Mouse (Mus musculus) layer of hippocampus, adult 8-10 months (tissue): ENCODE data around the gene Gm19935. TPM values are rescaled to one million over a fixed set of nuclear protein-coding genes. Genes with fewer than 3 reads are reported as not detected.

Experiments
- DNase-seq, 2 experiments: peaks; one replicate each; pipeline ENCODE4 v3.0.0; 2022; ENCODE audit warnings: low spot score in 2 of 2
- total RNA-seq, 4 experiments: library from RNA; stranded (reverse); gene quantifications; 2 replicates each; pipeline ENCODE4 v1.2.4; 2022

Gm19935 gene
- total RNA-seq, 4 experiments from 2014 or later, result 2.9 to 3.9 (median 3.7) TPM

- DNase-seq, result no peak
These were observed 13.8 kb upstream of the Gm19935 start for GRCm38 (mm10) chr8:90830980-90831379.

GRCm38 (mm10) chr8:90829825-90830224 lies 12.6 kb upstream of the Gm19935 start:
- DNase-seq, result no peak

GRCm38 (mm10) chr8:90828987-90829740 lies 12.0 kb upstream of the Gm19935 start:
- DNase-seq, result no peak

GRCm38 (mm10) chr8:90828181-90828986 lies 11.2 kb upstream of the Gm19935 start, which contains the start of gene Chd9:
Gene Chd9 (plus strand): TSS chr8:90828352.
- peak; percentile 91 to 96 for DNase-seq

GRCm38 (mm10) chr8:90825459-90825871 lies 8.3 kb upstream of the Gm19935 start:
- no peak for DNase-seq

- DNase-seq, result no peak
These were observed 5.2 kb upstream of the Gm19935 start for GRCm38 (mm10) chr8:90822443-90822842.

GRCm38 (mm10) chr8:90820321-90820696 lies 3.1 kb upstream of the Gm19935 start:
- DNase-seq, result no peak

GRCm38 (mm10) chr8:90819561-90820320 lies 2.5 kb upstream of the Gm19935 start:
- no peak for DNase-seq

- no peak for DNase-seq
These were observed 921 bp downstream of the Gm19935 start for GRCm38 (mm10) chr8:90816061-90816882.

- DNase-seq, result no peak
These were observed 3.4 kb downstream of the Gm19935 start for GRCm38 (mm10) chr8:90813602-90814320.

- no peak for DNase-seq
These were observed 17.7 kb downstream of the Gm19935 start for GRCm38 (mm10) chr8:90799473-90799872.

GRCm38 (mm10) chr8:90794990-90795861 lies 22.0 kb downstream of the Gm19935 start:
- peak in 1 of 2 experiments; percentile 40 for DNase-seq

GRCm38 (mm10) chr8:90793710-90794109 lies 23.5 kb downstream of the Gm19935 start:
- DNase-seq, result peak; percentile 68 to 86

- DNase-seq, result no peak
These were observed 25.6 kb downstream of the Gm19935 start for GRCm38 (mm10) chr8:90791616-90792015.

- no peak for DNase-seq
These were observed 47.4 kb downstream of the Gm19935 start for GRCm38 (mm10) chr8:90769791-90770190.
